Mouse (Mus musculus): ENCODE measurements around the gene Mpl. TPM values are rescaled to one million over a fixed set of nuclear protein-coding genes. Genes with fewer than 3 reads are reported as not detected.

The Mpl gene
- total RNA-seq, 4 experiments from 2014 or later = not detected

Other genes starting within 250 kb of the Mpl start
- 1 to 10 TPM in 3 of 4 experiments, under 1 TPM in 1; 0.63 to 2.1 (median 1.3) TPM for gene Ptprf, start 166.1 kb downstream of the Mpl start, total RNA-seq (2022)
- 1 to 10 TPM; 4.8 to 6.8 (median 5.5) TPM for gene Szt2, start 48.2 kb downstream of the Mpl start, total RNA-seq (2022)
- 10 to 100 TPM; 34.8 to 41.7 (median 38.3) TPM for gene Med8, start 48.2 kb downstream of the Mpl start, total RNA-seq (2022)
- gene Elovl1, start 29.4 kb downstream of the Mpl start, total RNA-seq (2022) = 1 to 10 TPM; 2.9 to 5.7 (median 4.3) TPM
- gene Cdc20, start 20.2 kb downstream of the Mpl start, total RNA-seq (2022) = under 1 TPM in 1 of 4 experiments, not detected in 3; 0.20 TPM
- gene Tie1, start 32.5 kb upstream of the Mpl start, total RNA-seq (2022) = 10 to 100 TPM in 2 of 4 experiments, 1 to 10 TPM in 2; 9.0 to 13.3 (median 10.2) TPM
- gene 2610528J11Rik, start 69.5 kb upstream of the Mpl start, total RNA-seq (2022) = not detected
- gene Tmem125, start 86.5 kb upstream of the Mpl start, total RNA-seq (2022) = not detected
- not detected for gene Cfap57, start 163.3 kb upstream of the Mpl start, total RNA-seq (2022)
- 10 to 100 TPM; 22.3 to 30.7 (median 25.1) TPM for gene Ebna1bp2, start 163.3 kb upstream of the Mpl start, total RNA-seq (2022)
- not detected for gene Olfr62, start 201.4 kb upstream of the Mpl start, total RNA-seq (2022)
- not detected for gene Olfr1342, start 235.2 kb upstream of the Mpl start, total RNA-seq (2022)
- gene Olfr1341, start 246.0 kb upstream of the Mpl start, total RNA-seq (2022) = not detected